In the genomic region with DNA sequence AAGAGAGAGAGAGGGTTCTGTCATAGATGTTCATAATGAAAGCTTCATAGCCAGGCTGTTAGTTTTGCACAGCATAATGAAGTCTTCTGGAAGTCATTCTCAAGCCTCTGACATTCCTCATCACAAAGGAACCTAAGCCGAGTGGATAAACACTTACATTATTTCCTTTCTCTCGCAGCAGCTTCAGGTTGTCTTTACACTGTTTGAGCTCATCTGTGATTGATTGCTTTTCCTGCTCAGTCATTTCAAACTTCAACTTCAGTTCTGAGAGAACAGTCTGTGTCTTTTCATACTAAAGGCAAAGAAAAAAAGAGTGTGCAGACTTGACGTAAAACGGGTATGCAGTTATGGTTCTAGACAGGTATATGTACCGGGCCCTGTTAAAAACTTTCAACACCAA, we compare ENCODE assay signal across 26 mouse cellular contexts.
A peak's percentile ranks its signal among the peaks of the same experiment; 100 is the strongest.
DNase-seq lines count a peak whose midpoint lies in the region; ATAC-seq and TF ChIP-seq lines count a peak whose summit lies in the region.
"Had no signal": no experiment of that assay in that cellular context is flagged by ENCODE, and none has a peak within 500 bp of the region (broad histone marks: within the 10 kb centered on the region; RNA-seq: fewer than 3 reads in every experiment).

No protein-coding gene starts in this region.

- no peak for TF ChIP-seq POLR2A in cerebellum, adult 2 months (IDR thresholded peaks at IDR 0.05; ENCODE audit: borderline replicate concordance, insufficient read depth, low read length)

- no peak for ATAC-seq in hindbrain, embryonic 11.5 days (ENCODE audit: low FRiP score)
- no peak for ATAC-seq in hindbrain, postnatal 0 days
- no peak for ATAC-seq in embryonic facial prominence, embryonic 13.5 days (ENCODE audit: insufficient number of reproducible peaks, insufficient read depth, low FRiP score, low TSS enrichment, low read depth)
- ATAC-seq in kidney, embryonic 15.5 days (replicated peaks; ENCODE audit: low FRiP score) = no peak
- ATAC-seq: CD4-positive, CD25-positive, alpha-beta regulatory T cell, adult 4 months; forebrain, embryonic 15.5 days; intestine, embryonic 15.5 days had no signal

- WGBS in hindbrain, embryonic 11.5 days = 74% methylated on average over 5 of the region's 5 CpGs
- 77% methylated on average over 5 of the region's 5 CpGs for WGBS in hindbrain, postnatal 0 days
- WGBS in embryonic facial prominence, embryonic 13.5 days = 31% methylated on average over 5 of the region's 5 CpGs
- 74% methylated on average over 5 of the region's 5 CpGs for whole genome bisulfite sequencing in kidney, embryonic 15.5 days
- WGBS in cerebellum, adult 2 months = 91% methylated on average over 5 of the region's 5 CpGs

- no peaks in the 10 kb centered on the region for H3K9me3 ChIP-seq in hindbrain, embryonic 11.5 days (ENCODE audit: control insufficient read depth, low read length)
- H3K9me3 ChIP-seq in hindbrain, postnatal 0 days (ENCODE audit: low read length) = no peaks in the 10 kb centered on the region
- H3K9me3 ChIP-seq in embryonic facial prominence, embryonic 13.5 days = no peaks in the 10 kb centered on the region
- H3K9me3 ChIP-seq in kidney, embryonic 15.5 days (replicated peaks) = no peaks in the 10 kb centered on the region
- H3K9me3 ChIP-seq: forebrain, embryonic 15.5 days; heart, embryonic 10.5 days; heart, embryonic 13.5 days; hindbrain, embryonic 12.5 days; hindbrain, embryonic 15.5 days; intestine, embryonic 15.5 days had no signal

- H3K9ac ChIP-seq in hindbrain, embryonic 11.5 days (ENCODE audit: low read depth, low read length) = no peak overlapping the region
- no peak overlapping the region for H3K9ac ChIP-seq in hindbrain, postnatal 0 days (replicated peaks; ENCODE audit: low read length)
- H3K9ac ChIP-seq in embryonic facial prominence, embryonic 13.5 days = no peak overlapping the region
- H3K9ac ChIP-seq in kidney, embryonic 15.5 days = no peak overlapping the region
- H3K9ac ChIP-seq: forebrain, embryonic 15.5 days; heart, embryonic 13.5 days; hindbrain, embryonic 12.5 days; hindbrain, embryonic 15.5 days; intestine, embryonic 15.5 days had no signal

- H3K36me3 ChIP-seq in hindbrain, embryonic 11.5 days (ENCODE audit: control insufficient read depth, insufficient read depth, low read length) = no peaks in the 10 kb centered on the region
- H3K36me3 ChIP-seq in hindbrain, postnatal 0 days (ENCODE audit: insufficient read depth, low read length) = peaks cover 17% of the 10 kb centered on the region
- peaks cover 18% of the 10 kb centered on the region for H3K36me3 ChIP-seq in embryonic facial prominence, embryonic 13.5 days
- peaks cover 55% of the 10 kb centered on the region for H3K36me3 ChIP-seq in kidney, embryonic 15.5 days

- no peak overlapping the region for H3K27ac ChIP-seq in hindbrain, embryonic 11.5 days (ENCODE audit: low read depth, low read length)
- H3K27ac ChIP-seq in hindbrain, postnatal 0 days = no peak overlapping the region
- peak overlapping the region; percentile 56 for H3K27ac ChIP-seq in embryonic facial prominence, embryonic 13.5 days
- no peak overlapping the region for H3K27ac ChIP-seq in kidney, embryonic 15.5 days
- no peak overlapping the region for H3K27ac ChIP-seq in cerebellum, adult 2 months (ENCODE audit: insufficient read depth, low read length)
- H3K27ac ChIP-seq: forebrain, embryonic 15.5 days; heart, adult 2 months; heart, embryonic 10.5 days; heart, embryonic 13.5 days; hindbrain, embryonic 12.5 days; hindbrain, embryonic 15.5 days; intestine, embryonic 15.5 days had no signal

- DNase-seq in hindbrain, embryonic 11.5 days (ENCODE audit: low spot score) = peak; percentile 13
- DNase-seq in hindbrain, postnatal 0 days (ENCODE audit: low spot score) = no peak
- peak; percentile 23 for DNase-seq in embryo, embryonic 11 days
- DNase-seq in forelimb bud, embryonic 11.5 days (ENCODE audit: low read depth, low spot score) = peak; percentile 42
- no peak for DNase-seq in cerebellum, adult 2 months
- no peak for DNase-seq in kidney, adult 11 months
- DNase-seq: adrenal gland, adult 2 months; adrenal gland, postnatal 14 days; cerebellum, adult 11 months; cerebellum, adult 8-10 months; cerebellum, postnatal 10 days; gastrocnemius, postnatal 10 days; gastrocnemius, postnatal 36 days; heart, adult 2 months; heart, postnatal 14 days; heart, postnatal 4 days; kidney, adult 18-20 months had no signal

- no peaks in the 10 kb centered on the region for H3K4me1 ChIP-seq in hindbrain, embryonic 11.5 days (replicated peaks; ENCODE audit: control insufficient read depth, insufficient read depth, low read length)
- no peaks in the 10 kb centered on the region for H3K4me1 ChIP-seq in hindbrain, postnatal 0 days (ENCODE audit: insufficient read depth, low read length)
- peaks cover 12% of the 10 kb centered on the region; the same call in 1 of the 2 replicates for H3K4me1 ChIP-seq in embryonic facial prominence, embryonic 13.5 days
- no peaks in the 10 kb centered on the region for H3K4me1 ChIP-seq in kidney, embryonic 15.5 days
- H3K4me1 ChIP-seq in cerebellum, adult 2 months (ENCODE audit: control insufficient read depth, insufficient read depth, low read length) = no peaks in the 10 kb centered on the region
- H3K4me1 ChIP-seq: forebrain, embryonic 15.5 days; heart, embryonic 10.5 days; heart, embryonic 13.5 days; hindbrain, embryonic 12.5 days; hindbrain, embryonic 15.5 days; intestine, embryonic 15.5 days had no signal

- no peak overlapping the region for H3K4me3 ChIP-seq in hindbrain, embryonic 11.5 days (ENCODE audit: low read depth, low read length)
- H3K4me3 ChIP-seq in hindbrain, postnatal 0 days (ENCODE audit: low read length) = no peak overlapping the region
- no peak overlapping the region for H3K4me3 ChIP-seq in embryonic facial prominence, embryonic 13.5 days
- H3K4me3 ChIP-seq in kidney, embryonic 15.5 days (replicated peaks) = no peak overlapping the region
- H3K4me3 ChIP-seq in cerebellum, adult 2 months (replicated peaks; ENCODE audit: insufficient read depth, low read depth, low read length) = no peak overlapping the region
- H3K4me3 ChIP-seq: forebrain, embryonic 15.5 days; heart, adult 2 months; heart, embryonic 10.5 days; heart, embryonic 13.5 days; hindbrain, embryonic 12.5 days; hindbrain, embryonic 15.5 days; intestine, embryonic 15.5 days had no signal

- no peak for TF ChIP-seq CTCF in hindbrain, postnatal 0 days (IDR thresholded peaks at IDR 0.05; ENCODE audit: low read depth)
- no peak for TF ChIP-seq CTCF in cerebellum, adult 2 months (IDR thresholded peaks at IDR 0.05; ENCODE audit: borderline replicate concordance, insufficient read depth, low read depth, low read length)

- no peaks in the 10 kb centered on the region for H3K27me3 ChIP-seq in hindbrain, embryonic 11.5 days (ENCODE audit: control insufficient read depth, insufficient read depth, low read length)
- no peaks in the 10 kb centered on the region for H3K27me3 ChIP-seq in hindbrain, postnatal 0 days (ENCODE audit: insufficient read depth, low read length)
- no peaks in the 10 kb centered on the region for H3K27me3 ChIP-seq in embryonic facial prominence, embryonic 13.5 days
- H3K27me3 ChIP-seq in kidney, embryonic 15.5 days = no peaks in the 10 kb centered on the region
- H3K27me3 ChIP-seq in cerebellum, adult 2 months (ENCODE audit: control insufficient read depth, insufficient read depth, low read length) = no peaks in the 10 kb centered on the region
- H3K27me3 ChIP-seq: forebrain, embryonic 15.5 days; heart, embryonic 13.5 days; hindbrain, embryonic 12.5 days; hindbrain, embryonic 15.5 days; intestine, embryonic 15.5 days had no signal

- no peak overlapping the region for H3K4me2 ChIP-seq in hindbrain, embryonic 11.5 days (replicated peaks; ENCODE audit: low read depth, low read length)
- no peak overlapping the region for H3K4me2 ChIP-seq in hindbrain, postnatal 0 days (ENCODE audit: low read depth, low read length)
- no peak overlapping the region for H3K4me2 ChIP-seq in embryonic facial prominence, embryonic 13.5 days
- H3K4me2 ChIP-seq in kidney, embryonic 15.5 days = no peak overlapping the region
- H3K4me2 ChIP-seq: forebrain, embryonic 15.5 days; heart, embryonic 13.5 days; hindbrain, embryonic 12.5 days; hindbrain, embryonic 15.5 days; intestine, embryonic 15.5 days had no signal

Comparison
In these comparisons a context has a peak if more than half of its experiments do, and no peak if none do; other contexts are left out.
1. DNase-seq: peak in hindbrain, embryonic 11.5 days (single experiment), embryo, embryonic 11 days (single experiment) and forelimb bud, embryonic 11.5 days (single experiment); none in hindbrain, postnatal 0 days (single experiment), cerebellum, adult 2 months (0 of 2) and kidney, adult 11 months (single experiment).